Mouse (Mus musculus): ENCODE data around the gene Gm10406.
"Not testable (repeated sequence)": the region's sequence is repeated elsewhere in the genome, so short reads cannot be mapped to it uniquely, and the experiment has no call there.

The Gm10406 gene

DNA sequence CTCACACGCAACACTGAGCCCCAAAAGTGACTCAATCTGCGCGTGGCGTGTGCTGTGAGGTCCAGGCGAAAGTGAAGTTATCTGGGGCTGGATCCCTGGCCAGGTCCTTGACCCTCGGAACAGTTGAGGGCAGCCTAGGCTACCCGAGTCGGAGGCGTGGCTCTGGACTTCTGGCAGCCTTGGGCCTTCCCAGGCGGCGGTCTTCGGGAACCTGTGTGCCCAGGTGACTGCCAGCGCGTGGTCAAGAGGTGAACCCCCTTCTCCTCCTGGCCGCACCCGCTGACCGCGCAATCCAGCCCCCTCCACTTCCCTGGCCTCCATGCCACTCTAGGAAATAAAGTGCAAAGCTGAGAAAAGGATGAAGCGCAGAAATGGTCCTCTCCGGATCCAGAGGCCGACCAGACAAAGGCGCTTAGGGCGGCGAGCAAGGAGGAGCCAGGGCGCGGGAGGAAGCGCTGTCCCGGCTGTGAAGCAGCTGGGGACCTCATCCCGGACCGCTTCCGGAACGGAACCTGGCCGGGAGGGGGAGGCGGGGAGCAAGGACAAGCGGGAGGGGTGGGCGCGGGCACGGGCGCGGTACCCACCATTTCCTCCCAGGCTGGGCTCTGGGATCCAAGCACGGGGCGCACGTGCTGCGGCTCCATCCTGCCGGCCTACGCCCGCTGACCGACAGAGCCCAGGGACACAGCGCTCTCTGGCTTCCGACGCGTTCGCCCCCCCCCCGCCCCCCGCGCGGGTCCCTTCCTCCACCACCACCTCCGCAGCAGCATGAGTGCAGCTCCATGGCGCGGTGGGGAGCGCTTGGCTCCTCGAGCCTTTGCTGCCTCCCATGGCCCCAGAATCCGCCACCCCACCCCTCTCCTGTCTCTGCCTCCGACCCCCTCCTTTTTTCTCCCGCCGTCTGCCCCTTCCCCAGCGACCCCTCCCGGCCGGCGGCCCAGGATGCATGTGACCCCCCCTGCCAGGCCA, at the start of gene Gm10406:
Gene Gm10406 (minus strand): TSS at position 669 of the 969 bp plus-strand sequence.
- DNase-seq, result peak; percentile 2

DNA sequence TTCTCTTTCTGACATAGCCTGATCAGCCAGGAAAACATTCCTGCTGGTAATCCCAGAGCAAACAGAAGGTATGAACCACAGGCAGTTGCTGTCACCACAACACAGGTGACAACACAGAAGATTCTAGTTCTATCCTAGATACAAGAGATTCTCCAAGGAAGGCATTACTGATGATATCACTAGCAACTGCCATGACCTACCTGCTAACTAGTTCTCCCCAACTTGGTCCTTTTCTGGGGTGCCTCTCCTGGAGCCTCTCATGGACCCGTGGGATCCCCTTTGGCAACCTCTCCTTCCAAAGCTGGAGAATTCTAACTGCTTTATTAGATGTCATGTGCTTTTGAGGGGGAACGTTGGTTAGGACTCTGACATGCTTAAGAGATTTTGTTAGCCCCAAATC, 17.6 kb upstream of the Gm10406 start, which contains the start of gene Gm3685:
Gene Gm3685 (minus strand): TSS at position 101 of the 400 bp plus-strand sequence.
- not testable (repeated sequence) for DNase-seq

DNA sequence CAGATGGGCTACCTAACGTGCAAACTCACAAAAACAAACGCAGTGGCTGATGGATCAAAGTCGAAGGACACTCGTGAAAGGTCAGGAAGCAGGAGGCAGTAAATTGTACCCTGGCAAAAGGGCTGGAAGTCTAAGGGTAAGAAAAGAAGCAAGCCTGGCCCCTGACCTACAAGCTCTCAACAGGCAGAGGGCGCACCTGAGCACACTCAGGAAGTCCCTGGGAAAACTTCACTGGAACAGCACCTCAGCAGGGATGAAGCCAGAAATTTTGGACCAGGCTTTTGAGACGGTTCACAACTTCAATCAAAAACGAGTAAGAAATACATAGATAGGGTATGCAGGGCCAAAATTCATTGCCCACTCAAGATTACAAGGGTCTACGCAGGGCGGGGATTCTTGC, 975 bp downstream of the Gm10406 start:
- not testable (repeated sequence) for DNase-seq

DNA sequence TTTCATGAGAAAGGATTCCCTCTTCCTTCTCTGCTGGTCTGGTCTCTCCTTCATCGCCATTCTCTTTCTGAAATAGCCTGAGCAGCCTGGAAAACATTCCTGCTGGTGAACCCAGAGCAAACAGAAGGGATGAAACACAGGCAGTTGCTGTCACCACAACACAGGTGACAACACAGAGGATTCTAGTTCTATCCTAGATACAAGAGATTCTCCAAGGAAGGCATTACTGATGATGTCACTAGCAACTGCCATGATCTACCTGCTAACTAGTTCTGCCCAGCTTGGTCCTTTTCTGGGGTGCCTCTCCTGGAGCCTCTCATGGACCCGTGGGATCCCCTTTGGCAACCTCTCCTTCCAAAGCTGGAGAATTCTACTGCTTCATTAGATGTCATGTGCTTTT, 53.5 kb downstream of the Gm10406 start, which contains the start of gene Gm6356:
Gene Gm6356 (minus strand): TSS at position 101 of the 400 bp plus-strand sequence.
- DNase-seq, result not testable (repeated sequence)

Data from thymus, postnatal 25 days (tissue).